Mouse (Mus musculus) cerebellum, postnatal 4 days (tissue): ENCODE measurements around the gene Nupr1l.
"Not testable (repeated sequence)": the region's sequence is repeated elsewhere in the genome, so short reads cannot be mapped to it uniquely, and the experiment has no call there.

ENCODE experiments used
- DNase-seq, 2 experiments: peaks; one replicate each; pipeline ENCODE4 v3.0.0; 2022; ENCODE audit warnings: low spot score in 2 of 2, mixed read lengths in 1 of 2

Gene Nupr1l

DNA sequence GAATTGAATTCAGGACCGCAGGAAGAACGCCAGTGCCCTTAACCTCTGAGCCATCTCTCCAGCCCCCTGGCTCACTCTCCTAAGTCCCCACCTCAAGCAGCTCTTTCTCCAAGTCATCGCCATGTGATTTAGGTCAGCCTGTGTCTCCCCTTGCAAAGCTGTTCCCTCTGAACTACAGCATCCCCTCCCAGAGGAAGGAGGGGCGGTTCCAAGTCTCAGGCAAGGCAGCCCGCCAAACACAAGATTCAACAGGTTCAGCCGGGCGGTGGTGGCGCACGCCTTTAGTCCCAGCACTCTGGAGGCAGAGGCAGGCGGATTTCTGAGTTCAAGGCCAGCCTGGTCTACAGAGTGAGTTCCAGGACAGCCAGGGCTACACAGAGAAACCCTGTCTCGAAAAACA, 7.2 kb downstream of the Nupr1l start:
- not testable (repeated sequence) for DNase-seq

- DNase-seq = no peak
These were observed 9.8 kb downstream of the Nupr1l start for GRCm38 (mm10) chr5:129918065-129918651.

GRCm38 (mm10) chr5:129918752-129919151, 10.4 kb downstream of the Nupr1l start:
- no peak for DNase-seq

GRCm38 (mm10) chr5:129919320-129919719, 11.0 kb downstream of the Nupr1l start:
- no peak for DNase-seq

- DNase-seq = no peak
These were observed 13.6 kb downstream of the Nupr1l start for GRCm38 (mm10) chr5:129921972-129922371.

GRCm38 (mm10) chr5:129924820-129925452, 16.6 kb downstream of the Nupr1l start:
- DNase-seq = no peak

GRCm38 (mm10) chr5:129925933-129926332, 17.6 kb downstream of the Nupr1l start:
- DNase-seq = no peak

DNA sequence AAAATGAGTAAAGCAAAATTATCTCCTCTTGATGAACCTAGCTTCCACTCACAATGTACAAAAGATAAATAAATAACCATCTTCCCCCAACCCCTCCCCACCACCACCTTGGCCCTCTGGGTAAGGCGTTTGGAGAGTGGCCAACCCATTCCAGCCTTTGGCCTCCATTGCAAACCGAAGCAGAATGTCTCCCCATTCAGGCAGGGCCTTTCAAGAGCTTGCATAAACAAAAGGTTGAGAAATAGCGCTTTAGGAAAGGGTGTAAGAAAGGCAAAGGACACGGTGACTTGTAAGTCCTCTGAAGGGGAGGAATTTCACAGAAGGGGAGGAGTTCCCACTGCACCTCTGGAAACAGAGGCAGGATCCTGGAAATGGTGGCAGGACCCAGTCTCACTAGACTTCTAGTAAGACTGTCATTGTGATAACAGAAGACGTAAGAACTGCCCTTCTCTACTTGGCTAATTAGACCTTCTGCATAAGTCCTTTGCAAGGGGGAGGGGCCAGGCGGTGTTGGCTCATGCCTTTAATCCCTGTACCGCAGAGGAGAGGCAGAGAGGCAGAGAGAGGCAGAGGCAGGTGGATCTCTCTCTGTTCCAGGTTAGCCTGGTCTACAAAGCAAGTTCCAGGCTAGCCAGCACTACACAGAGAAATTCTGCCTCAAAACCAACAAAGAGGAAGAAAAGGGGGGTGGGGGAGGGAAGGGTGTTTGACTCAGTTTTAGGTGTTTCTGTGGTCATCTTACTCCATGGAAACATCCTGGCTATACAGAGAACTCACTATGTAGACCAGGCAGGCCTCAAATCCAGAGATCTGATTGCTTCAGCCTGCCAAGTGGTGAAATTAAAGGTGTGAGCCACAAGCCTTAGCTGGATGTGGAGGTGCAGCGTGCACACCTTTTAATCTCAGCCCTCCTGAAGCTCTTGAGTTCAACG, 21.9 kb downstream of the Nupr1l start:
- no peak for DNase-seq

DNA sequence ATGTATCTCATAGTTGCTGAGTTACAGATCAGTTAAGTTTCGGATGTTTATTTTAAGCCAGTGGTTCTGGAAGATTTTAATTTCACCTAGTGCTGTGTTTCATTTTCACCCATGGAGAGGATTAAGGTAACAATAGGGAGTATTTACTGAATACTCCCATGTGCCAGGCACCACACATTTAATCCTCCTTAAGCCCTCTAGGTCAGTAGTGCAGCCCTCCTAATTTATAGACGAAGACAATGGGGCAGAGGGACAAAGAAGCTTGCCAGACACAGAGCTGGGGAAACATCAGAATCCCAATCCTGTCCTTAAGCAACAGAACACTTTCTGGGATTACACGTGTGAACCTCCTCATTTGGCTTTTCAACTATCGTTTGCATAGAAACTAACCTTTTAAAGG, 28.6 kb downstream of the Nupr1l start:
- DNase-seq = no peak

DNA sequence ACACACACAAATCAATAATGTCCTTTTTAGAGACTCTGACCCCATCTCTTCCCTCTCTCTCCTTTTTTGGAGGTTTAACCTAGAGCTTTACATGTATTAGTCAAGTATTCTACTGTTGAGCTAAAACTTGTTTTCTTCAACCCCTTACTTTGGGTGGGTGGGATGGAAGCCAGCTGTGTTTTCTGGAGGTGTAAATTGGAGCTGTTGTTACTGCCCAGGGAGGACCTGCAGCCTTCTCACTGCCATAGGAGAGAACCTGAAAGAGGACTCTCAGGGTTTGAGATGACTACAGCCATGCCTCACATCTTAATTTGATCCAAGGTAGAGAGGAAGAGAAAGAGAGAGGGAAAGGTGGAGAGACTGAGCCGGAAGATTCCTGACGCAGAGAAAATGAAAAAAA, 31.9 kb downstream of the Nupr1l start:
- no peak for DNase-seq

- DNase-seq = no peak
These were observed 32.6 kb downstream of the Nupr1l start for GRCm38 (mm10) chr5:129940736-129941494.

DNA sequence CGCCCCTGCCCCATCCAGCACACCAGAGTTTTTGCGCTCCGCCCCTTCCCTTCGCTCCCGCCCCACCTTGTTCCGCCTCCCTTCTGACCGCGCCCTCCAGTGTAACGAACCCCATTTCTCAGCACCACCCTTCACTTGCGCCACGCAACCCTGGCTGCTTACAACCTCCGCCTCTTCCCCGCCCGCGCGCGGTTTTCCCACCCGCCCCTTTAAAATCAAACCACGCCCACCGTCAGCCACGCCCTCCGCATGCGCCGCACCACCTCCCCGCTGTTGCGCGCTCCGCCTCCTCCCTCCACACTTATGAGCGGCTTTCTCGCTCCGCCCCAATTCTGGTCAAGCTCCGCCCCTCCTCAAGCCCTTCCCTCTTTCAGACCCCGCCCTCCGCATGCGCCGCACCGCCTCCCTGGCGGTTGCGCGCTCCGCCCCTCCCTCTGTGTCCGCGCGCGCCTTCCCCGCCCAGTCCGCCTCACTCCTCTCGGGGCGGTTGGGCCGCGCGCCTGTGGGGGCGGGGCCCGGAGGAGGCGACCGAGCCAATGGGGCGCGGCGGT, 33.2 kb downstream of the Nupr1l start, which contains the start of gene Vkorc1l1:
Vkorc1l1 (plus strand) TSS at position 476 of the 551 bp plus-strand sequence.
- DNase-seq = peak; percentile 95 to 98

GRCm38 (mm10) chr5:129942073-129942939, 34.0 kb downstream of the Nupr1l start:
- DNase-seq = peak in 1 of 2 experiments; percentile 32

DNA sequence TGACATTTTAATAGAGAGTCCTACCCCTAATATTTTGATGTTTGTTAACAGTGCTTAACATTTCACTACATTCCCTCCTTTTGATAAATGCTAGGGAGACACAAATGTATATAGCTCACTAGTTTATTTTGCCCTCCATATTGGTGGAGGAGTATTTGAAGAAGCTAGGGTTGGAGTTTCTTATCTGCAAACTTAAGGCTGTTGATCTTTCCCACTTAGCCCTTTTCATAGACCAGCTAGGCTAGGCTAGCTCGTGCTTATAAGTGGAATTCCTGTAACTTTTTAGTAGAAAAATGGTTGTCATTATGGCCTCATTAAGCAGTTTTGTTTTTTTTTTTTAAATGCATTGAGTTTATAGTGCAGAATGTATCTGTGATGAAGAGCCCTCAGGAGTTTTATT, 35.1 kb downstream of the Nupr1l start:
- DNase-seq = no peak

DNA sequence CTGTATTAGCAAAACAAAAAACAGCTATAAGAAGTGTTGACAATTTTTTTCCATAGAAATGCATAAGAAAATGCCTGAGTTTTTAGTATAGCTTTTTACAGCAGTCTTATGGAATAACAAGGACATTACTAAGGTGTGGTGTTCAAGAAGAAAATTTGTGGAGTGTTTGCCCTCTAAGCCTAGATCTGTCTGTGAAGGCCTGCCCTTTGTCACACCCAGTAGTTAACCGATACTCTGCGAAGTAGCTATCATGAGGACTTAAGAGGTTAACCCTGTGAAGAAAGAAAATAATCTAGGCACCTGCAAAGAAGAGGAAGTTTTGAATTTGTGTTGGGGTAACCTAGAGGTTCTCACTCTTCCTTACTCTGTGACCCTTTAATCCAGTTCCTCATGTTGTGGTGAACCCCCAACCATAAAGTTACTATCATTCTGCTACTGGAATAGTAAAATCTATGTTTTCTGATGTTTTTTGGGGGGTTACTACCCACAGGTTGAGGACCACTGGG, 39.2 kb downstream of the Nupr1l start:
- DNase-seq = no peak

DNA sequence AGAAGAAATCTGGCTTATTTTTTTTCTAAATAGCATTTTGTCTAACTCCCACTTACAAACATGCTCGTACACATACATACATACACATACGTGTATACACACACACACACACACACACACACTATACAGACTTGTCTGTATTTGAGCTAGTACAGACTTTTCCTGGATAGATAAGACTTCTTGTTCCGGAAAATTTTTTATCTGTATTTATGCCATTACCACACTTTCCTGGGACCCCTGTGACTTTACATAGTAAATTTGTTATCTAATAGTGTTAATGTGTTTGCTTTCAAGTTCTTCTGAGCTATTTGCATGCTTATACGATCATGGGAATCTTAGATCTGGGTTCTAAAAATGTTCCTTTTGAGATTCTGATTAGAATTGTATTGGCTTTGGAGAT, 43.8 kb downstream of the Nupr1l start:
- no peak for DNase-seq

DNA sequence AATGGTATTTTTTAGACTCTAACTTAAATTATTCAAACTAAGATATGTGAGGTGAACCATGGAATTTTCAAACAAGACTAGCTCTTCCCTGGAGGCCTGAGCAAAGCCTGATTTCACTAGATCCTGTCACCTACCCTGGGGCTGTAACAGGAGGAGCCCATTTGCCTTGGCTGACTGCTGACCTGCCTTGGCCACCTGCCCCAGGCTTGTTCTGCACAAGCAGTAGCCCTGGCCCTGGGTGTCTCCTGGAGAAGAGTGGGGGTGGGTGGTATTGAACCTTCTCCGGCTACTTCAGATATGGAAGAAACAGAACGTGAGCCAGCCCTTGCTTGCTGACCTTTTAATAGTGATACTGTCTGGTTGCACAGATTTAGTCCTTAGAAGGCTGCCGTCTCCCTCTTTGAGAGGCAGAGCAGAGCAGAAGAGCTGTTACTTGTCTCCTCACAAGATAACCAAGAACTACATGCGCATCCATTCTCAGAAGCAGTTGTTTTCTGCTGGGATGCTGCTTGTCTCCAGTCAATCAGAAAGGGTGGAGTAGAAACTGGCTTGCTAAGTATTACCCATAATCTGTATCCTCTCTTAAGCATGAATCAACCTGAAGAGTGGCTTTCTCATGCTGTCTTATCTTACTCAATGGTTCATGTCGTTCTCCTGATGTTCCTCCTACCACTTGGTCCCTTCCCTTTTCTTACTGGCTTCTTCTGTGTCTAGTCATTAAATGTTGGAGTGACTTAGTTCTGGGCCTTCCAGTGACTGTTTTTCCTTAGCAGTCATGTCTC, 46.3 kb downstream of the Nupr1l start:
- DNase-seq = no peak

DNA sequence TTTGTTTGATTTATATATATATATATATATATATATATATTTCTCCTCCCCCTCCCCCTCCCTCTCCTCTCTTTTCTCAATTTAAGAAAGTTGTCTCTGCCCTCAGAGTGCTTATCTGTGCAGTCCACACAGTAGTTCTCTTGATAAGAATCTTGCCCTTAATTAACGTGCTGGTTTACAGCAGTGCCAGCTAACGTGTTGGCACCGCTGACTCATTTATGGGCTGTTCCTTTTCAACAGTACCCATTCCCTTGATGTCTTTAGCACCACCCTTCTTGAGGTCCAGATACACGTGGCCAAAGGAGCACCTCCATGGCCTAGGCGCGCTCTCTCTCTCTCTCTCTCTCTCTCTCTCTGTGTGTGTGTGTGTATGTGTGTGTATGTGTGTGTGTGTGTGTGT, 47.5 kb downstream of the Nupr1l start:
- no peak for DNase-seq

GRCm38 (mm10) chr5:129963224-129963623, 54.9 kb downstream of the Nupr1l start:
- no peak for DNase-seq
